Mouse (Mus musculus): ENCODE measurements around the gene Acnat1.
"Not testable (repeated sequence)": the region's sequence is repeated elsewhere in the genome, so short reads cannot be mapped to it uniquely, and the experiment has no call there.

Gene Acnat1

DNA sequence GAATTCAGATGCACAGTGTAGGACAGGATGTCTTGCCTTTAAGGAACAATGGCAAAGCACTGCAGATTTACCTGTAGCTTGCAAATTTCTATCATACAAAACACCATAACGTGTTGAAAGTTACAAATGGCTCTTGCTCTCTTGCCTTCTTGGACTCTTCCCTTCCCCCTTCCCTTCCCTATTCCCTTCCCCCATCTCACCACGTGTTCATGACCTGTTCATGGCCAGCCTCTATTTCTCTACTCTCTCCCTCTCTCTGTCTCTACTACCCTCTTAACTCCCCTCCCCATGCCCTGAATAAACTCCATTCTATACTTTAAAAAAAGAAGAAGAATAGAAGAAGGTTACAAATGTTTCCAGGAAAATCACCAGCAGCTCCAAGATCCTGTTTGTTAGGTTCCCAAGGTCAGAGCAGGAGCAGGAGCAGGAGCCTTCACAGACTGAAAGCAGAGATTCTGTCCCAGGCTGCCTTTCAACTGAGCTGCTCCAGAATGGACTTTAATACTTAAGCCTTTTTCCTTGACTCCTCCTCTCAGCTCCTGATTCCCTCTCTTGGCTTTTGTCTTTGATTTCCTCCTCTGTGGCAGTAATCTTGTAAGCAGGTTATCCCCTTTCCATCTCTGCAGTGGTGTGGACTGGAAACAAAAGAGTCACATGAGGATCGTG, at the start of gene Acnat1:
TSS of gene Acnat1 (minus strand) at position 478 of the 666 bp plus-strand sequence.
- peak; percentile 62 for DNase-seq

- no peak for DNase-seq
Measured at GRCm38 (mm10) chr4:49522576-49522975, 48.9 kb upstream of the Acnat1 start.

GRCm38 (mm10) chr4:49521346-49521745, 47.6 kb upstream of the Acnat1 start:
- no peak for DNase-seq

DNA sequence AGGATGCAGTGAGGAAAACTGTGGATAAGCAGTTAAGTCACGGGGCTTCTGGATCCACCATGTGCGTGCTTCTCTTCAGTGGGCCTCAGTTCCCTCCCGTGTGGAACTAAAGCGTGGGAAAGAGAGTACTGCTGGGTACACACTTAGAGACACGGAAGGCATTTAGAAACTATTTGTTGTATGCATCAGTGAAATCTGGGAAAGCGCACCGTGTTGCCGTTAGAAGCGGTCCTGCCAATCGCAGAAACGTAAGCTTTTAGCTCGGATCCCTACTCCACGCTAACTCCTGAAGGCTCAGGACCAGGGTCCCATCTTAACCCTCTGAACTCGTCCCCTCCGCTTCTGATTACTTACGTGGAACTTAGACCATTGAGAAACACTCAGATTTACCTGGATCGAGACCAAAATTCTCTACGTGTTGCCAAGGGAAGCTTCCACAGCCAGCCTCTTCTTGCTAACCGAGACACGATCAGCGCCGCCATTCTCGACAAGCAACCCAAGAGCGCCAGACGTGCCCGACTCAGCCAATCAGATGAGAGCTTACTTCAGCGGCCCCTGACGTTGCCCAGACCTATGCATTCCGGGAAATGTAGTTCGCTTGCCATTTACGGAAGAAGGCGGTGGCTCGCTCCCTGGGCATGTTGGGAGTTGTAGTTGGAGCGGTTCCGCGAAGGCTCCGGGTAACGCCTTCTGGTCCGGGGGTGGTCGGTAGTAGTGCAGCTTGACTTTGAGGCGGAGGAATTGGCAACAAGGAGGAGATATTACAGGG, 47.0 kb upstream of the Acnat1 start, which contains the start of the genes Mrpl50 and Zfp189:
TSS of gene Mrpl50 (minus strand) at position 522 of the 769 bp plus-strand sequence.
TSS of gene Zfp189 (plus strand) at position 605 of the 769 bp plus-strand sequence.
- peak; percentile 91 for DNase-seq

DNA sequence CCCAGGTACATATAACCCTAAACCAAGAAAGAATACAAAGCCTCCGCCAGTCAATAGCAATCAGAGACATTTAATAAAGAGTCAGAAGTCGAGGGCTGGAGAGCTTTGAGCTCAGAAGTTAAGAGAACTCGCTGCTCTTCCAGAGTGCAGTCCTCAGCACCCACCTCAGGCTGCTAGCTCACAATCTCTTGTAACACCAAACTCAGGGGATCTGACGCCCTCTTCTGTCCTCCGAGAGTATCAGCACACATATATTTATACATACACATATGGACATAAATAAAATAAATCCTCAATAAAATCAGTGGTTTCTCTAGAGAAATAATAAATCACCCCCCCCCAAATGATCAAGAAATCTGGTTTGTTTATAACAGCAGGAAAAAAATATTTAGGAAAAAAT, 45.8 kb upstream of the Acnat1 start:
- DNase-seq = no peak

GRCm38 (mm10) chr4:49514441-49514840, 40.7 kb upstream of the Acnat1 start:
- no peak for DNase-seq

DNA sequence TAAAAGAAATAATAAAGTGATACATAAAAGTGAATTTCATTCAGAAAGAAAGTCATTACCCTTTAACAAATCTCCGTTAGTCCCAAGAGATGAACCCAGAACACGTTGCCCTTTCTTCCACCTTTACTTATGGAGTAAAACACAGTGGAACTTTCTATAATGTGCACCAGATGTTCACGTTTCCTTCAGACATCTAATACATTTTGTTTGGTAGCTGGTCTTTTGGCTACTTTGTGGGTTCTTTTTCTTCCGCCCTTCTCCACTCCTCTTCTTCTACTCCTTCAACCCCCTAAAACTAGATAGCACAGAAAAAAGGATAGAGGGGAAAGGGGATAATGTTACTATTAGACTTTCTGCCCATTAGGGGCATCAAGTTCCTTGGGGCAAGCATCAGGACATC, 38.9 kb upstream of the Acnat1 start:
- DNase-seq = no peak

DNA sequence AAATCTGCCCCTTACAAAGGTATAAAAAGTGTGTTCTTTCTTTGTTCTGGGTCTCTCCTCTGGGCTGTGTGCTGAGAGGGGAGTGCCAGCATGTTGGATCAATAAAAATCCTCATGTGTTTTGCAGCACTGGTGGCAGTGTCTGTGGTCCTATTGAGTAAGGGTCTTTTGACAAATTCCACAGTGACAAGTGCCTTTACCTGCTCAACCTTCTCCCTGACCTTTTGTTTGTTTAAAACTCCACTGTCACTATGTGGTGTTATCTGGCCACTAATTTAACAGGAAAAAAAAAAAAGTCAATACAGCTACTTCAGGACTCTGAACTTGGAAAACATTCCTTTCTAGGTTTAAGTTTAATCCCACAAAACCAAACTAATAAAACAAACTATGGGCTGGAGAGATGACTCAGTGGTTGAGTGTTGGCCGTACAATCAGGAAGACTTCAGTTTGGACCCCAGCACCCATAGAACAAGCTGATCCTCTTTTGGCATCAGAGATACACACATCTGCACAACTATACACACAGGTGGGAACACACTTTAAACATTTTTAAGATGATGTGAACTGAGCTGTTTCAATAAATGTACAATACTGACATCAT, 36.6 kb upstream of the Acnat1 start:
- not testable (repeated sequence) for DNase-seq

GRCm38 (mm10) chr4:49509183-49509582, 35.5 kb upstream of the Acnat1 start:
- no peak for DNase-seq

GRCm38 (mm10) chr4:49506386-49506785, 32.7 kb upstream of the Acnat1 start, which contains the start of gene Baat:
Gene Baat (minus strand): TSS chr4:49506557.
- no peak for DNase-seq

DNA sequence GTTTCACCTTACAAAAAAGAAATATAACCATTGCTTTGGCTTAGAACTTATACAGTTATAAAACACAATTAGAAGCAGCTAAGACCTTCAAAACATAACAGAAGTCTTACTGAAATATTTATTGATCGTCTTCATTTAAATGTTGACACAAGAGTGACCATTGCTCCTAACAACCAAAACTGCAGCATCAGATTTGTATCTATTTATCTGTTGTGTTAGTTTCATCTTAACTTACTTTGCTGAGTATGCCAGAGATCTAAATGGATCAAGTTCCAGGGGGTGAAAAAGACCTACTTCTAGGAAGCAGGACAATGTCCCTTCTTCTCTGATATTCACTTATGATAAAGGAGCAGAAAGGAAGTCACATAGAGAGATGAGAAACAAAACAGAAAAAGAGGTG, 29.9 kb upstream of the Acnat1 start:
- DNase-seq = no peak

DNA sequence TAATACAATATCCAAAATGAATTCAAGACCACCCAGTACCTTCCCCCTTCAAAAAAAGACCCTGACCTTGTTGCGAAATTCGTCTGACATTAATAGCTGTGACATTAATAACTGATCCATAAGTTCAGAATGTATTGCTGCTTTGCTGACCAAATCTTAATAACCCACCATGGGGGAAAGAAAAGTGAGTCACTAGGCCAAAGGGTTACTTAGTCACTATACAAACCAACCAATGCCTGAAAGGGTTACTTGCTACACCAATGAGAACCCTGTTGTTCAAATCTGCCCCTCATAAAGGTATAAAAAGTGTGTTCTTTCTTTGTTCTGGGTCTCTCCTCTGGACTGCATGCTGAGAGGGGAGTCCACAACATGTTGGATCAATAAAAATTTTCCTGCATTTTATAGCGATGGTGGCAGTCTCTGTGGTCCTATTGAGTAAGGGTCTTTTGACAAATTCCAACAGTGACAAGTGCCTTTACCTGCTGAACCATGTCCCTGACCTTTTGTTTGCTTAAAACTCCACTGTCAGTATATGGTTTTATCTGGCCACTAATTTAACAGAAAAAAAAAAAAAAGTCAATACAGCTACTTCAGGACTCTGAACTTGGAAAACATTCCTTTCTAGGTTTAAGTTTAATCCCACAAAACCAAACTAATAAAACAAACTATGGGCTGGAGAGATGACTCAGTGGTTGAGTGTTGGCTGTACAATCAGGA, 12.4 kb upstream of the Acnat1 start:
- DNase-seq = not testable (repeated sequence)

DNA sequence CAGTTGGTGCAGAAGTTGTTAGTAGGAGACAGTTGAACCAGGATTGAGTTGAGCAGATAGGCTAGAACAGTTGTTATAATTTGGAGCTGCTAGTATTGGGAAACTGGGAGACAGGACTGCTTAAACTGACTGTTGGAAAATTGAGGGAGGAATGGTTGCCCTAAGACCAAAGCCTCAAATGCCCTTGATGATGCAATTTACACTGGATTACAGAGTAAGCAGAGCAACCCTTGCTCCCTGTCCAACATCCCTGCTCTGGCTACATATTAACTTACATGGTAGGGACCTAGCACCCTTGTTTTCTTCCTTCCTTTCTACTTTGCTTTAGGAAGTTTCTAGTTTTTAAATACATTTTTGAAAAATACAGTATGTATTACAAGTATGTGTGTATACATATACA, 11.7 kb upstream of the Acnat1 start:
- peak; percentile 63 for DNase-seq

DNA sequence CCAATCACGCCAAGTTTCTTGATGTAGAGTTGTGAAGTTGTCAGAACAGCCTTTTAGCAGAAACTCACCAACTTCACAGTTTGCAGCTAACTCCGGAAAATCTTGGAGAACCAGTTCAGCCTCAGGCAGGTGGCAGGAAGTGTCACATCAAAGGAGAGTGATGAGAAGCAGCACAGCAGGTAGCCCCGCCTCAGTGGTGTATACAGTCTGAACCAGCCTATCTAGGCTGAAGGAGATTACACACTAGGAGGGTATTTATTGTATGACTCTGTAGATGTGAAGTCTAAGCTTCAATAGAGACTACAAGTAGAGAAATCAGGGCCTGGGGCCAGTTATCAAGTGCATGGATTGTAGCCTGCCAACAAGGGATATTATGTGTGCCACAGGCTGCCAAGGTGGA, 7.2 kb upstream of the Acnat1 start:
- no peak for DNase-seq

GRCm38 (mm10) chr4:49480104-49480760, 6.5 kb upstream of the Acnat1 start:
- DNase-seq = peak; percentile 55

GRCm38 (mm10) chr4:49479035-49479434, 5.3 kb upstream of the Acnat1 start:
- not testable (repeated sequence) for DNase-seq

DNA sequence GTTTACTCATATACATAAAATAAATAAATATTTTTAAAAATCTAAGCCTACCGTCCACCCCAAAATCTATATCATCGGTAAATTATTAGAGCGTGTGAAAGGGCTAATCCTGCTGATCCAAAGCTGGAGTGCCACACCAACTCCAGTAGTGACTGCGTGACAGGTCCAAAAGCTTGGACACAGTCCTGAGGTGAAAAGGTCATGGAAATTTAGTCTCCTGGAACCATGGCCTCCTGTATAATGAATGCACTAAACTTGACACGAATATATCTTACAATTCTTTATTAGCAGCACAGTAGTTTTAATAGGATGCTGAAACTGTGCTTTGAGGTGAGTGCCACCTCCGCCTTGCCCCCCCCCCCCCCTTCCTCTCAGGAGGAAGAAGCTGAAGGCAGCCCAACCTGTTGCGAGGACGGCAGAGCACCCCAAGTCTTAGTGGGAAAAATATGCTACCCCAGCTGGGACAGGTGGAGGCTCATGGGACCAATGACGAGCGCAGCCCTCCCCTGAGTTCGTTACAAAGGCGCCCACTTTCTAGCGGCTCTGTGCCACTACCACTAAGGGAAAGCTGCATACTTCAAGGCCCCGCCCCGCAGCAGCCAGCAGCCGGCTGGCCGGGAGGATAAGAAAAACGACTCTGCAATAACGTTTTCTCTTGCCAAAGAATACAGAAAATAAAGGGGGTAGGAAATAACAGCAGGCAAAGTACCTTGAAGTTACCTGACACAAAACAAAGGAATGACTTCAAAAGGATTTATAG, 4.6 kb upstream of the Acnat1 start:
- peak; percentile 45 for DNase-seq

DNA sequence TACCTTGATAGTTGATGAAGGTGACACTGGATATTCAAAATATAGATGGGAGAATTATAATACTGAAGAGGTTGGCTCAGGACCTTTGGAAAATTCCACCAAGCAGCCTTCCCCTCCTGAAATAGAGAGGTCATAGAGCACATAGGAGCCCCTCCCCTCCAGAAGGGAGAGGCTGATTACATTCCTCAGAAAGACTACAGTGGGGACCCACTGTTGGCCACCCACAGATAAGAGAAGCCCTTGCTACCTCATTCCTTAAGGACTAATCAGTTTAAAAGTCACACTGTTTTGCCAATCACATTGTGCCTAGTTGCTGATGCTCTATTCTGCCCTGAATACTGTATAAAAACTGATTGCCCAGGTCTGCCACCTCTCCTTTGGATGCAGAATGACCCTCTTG, 871 bp upstream of the Acnat1 start:
- no peak for DNase-seq

DNA sequence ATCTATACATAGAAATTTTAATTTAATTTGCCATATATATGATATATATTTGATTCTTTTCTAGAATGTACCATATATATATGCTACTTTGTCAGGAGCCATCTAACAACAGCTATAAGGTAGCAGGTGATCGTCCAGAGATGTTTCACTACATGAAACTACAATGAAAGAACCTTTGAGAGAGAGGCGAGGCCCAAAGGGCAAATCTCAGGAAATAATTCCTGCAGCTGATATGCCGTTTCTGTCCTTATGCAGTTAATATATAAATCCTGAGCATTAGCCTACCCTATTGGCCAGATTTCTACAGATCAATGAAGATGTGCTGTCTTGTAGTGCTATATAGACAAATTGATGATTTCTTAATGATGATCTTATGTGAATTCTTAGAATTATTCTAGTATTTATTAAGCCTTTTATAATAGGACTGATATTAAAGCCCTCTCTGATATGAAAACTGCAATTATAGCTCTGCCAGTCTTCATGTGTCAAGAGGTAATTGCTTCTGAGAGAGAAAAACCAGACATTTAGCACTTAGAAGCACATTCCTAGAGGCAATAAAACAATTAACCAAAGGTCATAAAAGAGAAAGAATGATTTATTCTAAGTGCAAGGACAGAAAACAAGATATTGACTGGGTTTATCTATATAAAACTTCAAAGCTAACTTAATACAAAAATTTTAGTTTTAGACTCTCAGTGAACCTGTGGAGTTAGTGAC, 4.1 kb downstream of the Acnat1 start:
- no peak for DNase-seq

DNA sequence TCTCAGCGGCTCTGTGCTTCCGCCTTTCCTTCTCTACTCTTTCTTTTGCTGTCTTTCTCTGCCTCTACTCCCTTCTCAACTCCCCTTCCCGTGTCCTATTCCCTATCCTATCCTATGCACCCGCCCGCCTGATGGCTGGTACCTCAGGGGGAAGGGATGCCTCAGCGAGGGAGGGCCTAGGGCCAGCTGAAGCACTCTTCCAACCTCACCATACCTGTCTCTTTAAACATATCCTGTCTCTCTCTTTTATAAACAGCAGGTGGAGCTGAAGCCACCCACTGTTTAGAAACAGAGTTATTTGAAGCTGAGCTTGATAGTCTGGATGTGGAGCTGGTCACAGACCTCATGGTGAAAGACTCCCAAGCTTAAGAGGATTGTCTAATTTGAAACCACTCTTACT, 6.4 kb downstream of the Acnat1 start:
- no peak for DNase-seq

DNA sequence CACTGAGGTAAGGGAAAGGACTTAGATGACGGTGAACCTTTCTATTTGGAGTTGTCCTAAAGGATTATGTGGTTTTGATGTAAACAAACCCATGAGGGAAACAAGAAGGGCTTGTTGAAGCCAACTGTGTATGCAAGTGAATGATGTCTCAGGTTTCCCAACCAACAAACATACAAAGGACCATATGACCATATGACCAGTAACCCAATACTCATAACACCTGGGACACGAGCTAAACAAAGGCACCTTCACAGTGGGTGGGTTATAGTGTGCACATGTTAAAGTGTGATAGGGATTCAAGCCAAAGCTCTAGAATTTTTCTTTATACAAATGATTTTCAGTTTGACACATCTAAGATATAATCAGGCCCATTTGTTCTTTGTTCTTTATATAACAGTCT, 17.5 kb downstream of the Acnat1 start:
- DNase-seq = no peak

All from kidney, adult 18-20 months (tissue).